Mouse (Mus musculus) brain, embryonic 14.5 days (tissue): Measurements from ENCODE around the gene St8sia6. TPM values are rescaled to one million over a fixed set of nuclear protein-coding genes. Genes with fewer than 3 reads are reported as not detected.
"Not testable (repeated sequence)": the region's sequence is repeated elsewhere in the genome, so short reads cannot be mapped to it uniquely, and the experiment has no call there.

ENCODE experiments used
- DNase-seq: peaks from one replicate; pipeline ENCODE4 v3.0.0-alpha.2; 2011; ENCODE audit warnings: low read depth
- CTCF ChIP-seq: fragments of 200-500 bp; IDR thresholded peaks from 2 replicates; pipeline ENCODE4 v1.5.1; 2012; ENCODE audit warnings: inconsistent platforms, mild to moderate bottlenecking, moderate library complexity, borderline replicate concordance; ENCODE audit not compliant: insufficient read depth, insufficient read length; ENCODE audit errors: extremely low read depth
- POLR2A ChIP-seq: fragments of 200-500 bp; IDR thresholded peaks from 2 replicates; pipeline ENCODE4 v1.6.1; 2012; ENCODE audit warnings: mild to moderate bottlenecking, inconsistent platforms, borderline replicate concordance; ENCODE audit not compliant: poor library complexity, insufficient read depth, insufficient read length, severe bottlenecking; ENCODE audit errors: extremely low read depth
- polyA plus RNA-seq: library from polyadenylated mRNA; depleted of rRNA; stranded (reverse); fragments of >200 nt; gene quantifications from 2 replicates; pipeline ENCODE4 v1.2.3, GENCODE M21; 2012

Gene St8sia6
- polyA plus RNA-seq, 1 experiment = 0.70 TPM

- TF ChIP-seq POLR2A (no peak), CTCF (no peak)
- no peak for DNase-seq
These were observed 2.3 kb downstream of the St8sia6 start for GRCm38 (mm10) chr2:13791598-13791997.

GRCm38 (mm10) chr2:13789365-13789764 lies 4.5 kb downstream of the St8sia6 start:
- DNase-seq = no peak
- TF ChIP-seq POLR2A = no peak
- TF ChIP-seq CTCF = no peak

- DNase-seq = no peak
- TF ChIP-seq POLR2A (no peak), CTCF (no peak)
These were observed 7.2 kb downstream of the St8sia6 start for GRCm38 (mm10) chr2:13786577-13787168.

GRCm38 (mm10) chr2:13785992-13786391 lies 7.9 kb downstream of the St8sia6 start:
- DNase-seq = not testable (repeated sequence)

- no peak for DNase-seq
- TF ChIP-seq CTCF = no peak
- TF ChIP-seq POLR2A = no peak
These were observed 8.6 kb downstream of the St8sia6 start for GRCm38 (mm10) chr2:13785247-13785646.

- no peak for DNase-seq
- no peak for TF ChIP-seq POLR2A
- no peak for TF ChIP-seq CTCF
These were observed 9.4 kb downstream of the St8sia6 start for GRCm38 (mm10) chr2:13784448-13784847.

GRCm38 (mm10) chr2:13777032-13777431 lies 16.8 kb downstream of the St8sia6 start:
- no peak for TF ChIP-seq POLR2A
- no peak for TF ChIP-seq CTCF
- no peak for DNase-seq

GRCm38 (mm10) chr2:13776453-13776852 lies 17.4 kb downstream of the St8sia6 start:
- DNase-seq = peak; percentile 7
- TF ChIP-seq POLR2A (no peak), CTCF (no peak)

- TF ChIP-seq CTCF (no peak), POLR2A (no peak)
- DNase-seq = no peak
These were observed 18.8 kb downstream of the St8sia6 start for GRCm38 (mm10) chr2:13775056-13775455.

GRCm38 (mm10) chr2:13768524-13768923 lies 25.3 kb downstream of the St8sia6 start:
- no peak for TF ChIP-seq POLR2A
- TF ChIP-seq CTCF = no peak
- DNase-seq = no peak

GRCm38 (mm10) chr2:13767532-13768411 lies 26.1 kb downstream of the St8sia6 start:
- TF ChIP-seq POLR2A (no peak), CTCF (no peak)
- DNase-seq = peak; percentile 4

GRCm38 (mm10) chr2:13760366-13760765 lies 33.5 kb downstream of the St8sia6 start:
- DNase-seq = no peak
- no peak for TF ChIP-seq POLR2A
- no peak for TF ChIP-seq CTCF
